Mouse (Mus musculus): ENCODE results near the gene Hgd. TPM values are rescaled to one million over a fixed set of nuclear protein-coding genes. Genes with fewer than 3 reads are reported as not detected.

The Hgd gene
- polyA plus RNA-seq, 1 experiment: 4.1 TPM

DNA sequence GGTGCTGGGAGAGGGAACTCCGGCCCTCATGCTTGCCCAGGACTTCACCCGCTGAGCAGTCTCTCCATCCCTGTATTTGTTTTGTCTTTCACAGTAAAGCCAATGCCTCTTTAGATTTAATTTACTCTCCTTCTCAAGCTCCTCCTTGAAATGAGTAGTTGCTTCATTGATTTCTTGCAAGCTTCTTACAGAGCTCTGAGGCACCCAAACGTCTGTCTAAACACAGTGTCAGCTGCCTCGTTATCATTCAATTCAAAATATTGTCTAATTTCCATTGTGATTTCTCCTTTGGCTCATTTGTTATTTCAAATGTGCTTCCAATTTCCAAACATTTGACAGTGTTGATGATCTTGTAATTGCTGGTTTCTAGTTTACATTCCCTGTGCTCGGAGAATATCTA is 33.6 kb upstream of the Hgd start:
- 88% methylated on average over 5 of the region's 5 CpGs for WGBS
- no peak overlapping the region for H3K27ac ChIP-seq (ENCODE audit: control insufficient read depth, insufficient read depth, low read depth, low read length, poor library complexity)
- no peak for TF ChIP-seq POLR2A (IDR thresholded peaks at IDR 0.05; ENCODE audit: borderline replicate concordance, control insufficient read depth, low read depth, low read length)
- no peak for TF ChIP-seq CTCF (IDR thresholded peaks at IDR 0.05; ENCODE audit: control insufficient read depth, insufficient read depth, low read length)

DNA sequence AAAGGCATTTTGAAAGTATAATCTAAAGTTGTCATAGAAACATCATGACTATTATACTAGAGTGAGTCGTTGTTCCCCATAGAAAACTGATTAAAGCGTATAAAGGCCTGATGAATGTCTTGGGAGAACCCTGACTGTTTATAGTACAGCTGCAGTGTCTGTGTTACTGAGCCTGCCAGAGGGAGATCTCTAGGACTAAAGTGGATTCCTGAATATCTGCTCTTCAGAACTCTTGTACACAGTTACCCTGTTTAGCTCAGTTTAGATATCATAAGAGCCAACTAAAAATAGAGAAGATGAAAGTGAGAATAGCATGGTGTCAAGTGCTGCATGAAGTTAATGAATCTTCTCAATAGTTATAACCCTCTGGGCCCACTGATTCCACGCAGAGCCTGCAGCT is 29.7 kb upstream of the Hgd start:
- 87% methylated on average over 3 of the region's 3 CpGs for WGBS
- no peaks in the 10 kb centered on the region for H3K4me1 ChIP-seq (ENCODE audit: control insufficient read depth, insufficient read depth, low read length)
- no peak for TF ChIP-seq CTCF (IDR thresholded peaks at IDR 0.05; ENCODE audit: control insufficient read depth, insufficient read depth, low read length)
- TF ChIP-seq POLR2A (IDR thresholded peaks at IDR 0.05; ENCODE audit: borderline replicate concordance, control insufficient read depth, low read depth, low read length): no peak
- H3K27ac ChIP-seq (ENCODE audit: control insufficient read depth, insufficient read depth, low read depth, low read length, poor library complexity): no peak overlapping the region
- no peak overlapping the region for H3K4me3 ChIP-seq (replicated peaks; ENCODE audit: control insufficient read depth, low read depth, low read length)

More for the DNA sequence above, 33.6 kb upstream of the Hgd start:
- Histone ChIP-seq H3K4me3 (replicated peaks; ENCODE audit: control insufficient read depth, low read depth, low read length) (no peak overlapping the region), H3K4me1 (ENCODE audit: control insufficient read depth, insufficient read depth, low read length) (no peaks in the 10 kb centered on the region)

DNA sequence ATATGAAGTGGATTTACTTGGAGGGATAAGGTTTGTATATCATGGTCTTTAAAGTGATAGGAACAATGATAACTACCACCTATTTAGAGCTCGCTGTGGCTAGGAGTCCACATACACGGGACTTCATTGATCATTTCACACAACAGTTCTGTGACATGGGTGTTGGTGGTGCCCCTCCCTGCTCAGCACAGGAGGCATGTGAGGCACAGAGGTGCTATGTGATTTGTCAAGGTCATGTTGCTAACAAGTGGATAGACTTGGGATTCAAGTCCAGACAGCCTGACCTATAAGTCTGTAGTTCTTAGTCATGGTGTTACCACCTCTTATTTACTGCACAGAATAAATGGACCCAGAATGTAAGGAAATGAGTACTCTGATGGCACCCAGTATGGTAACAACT is 29.0 kb upstream of the Hgd start:
- TF ChIP-seq CTCF (IDR thresholded peaks at IDR 0.05; ENCODE audit: control insufficient read depth, insufficient read depth, low read length): no peak
- no peak for TF ChIP-seq POLR2A (IDR thresholded peaks at IDR 0.05; ENCODE audit: borderline replicate concordance, control insufficient read depth, low read depth, low read length)
- Histone ChIP-seq H3K27ac (ENCODE audit: control insufficient read depth, insufficient read depth, low read depth, low read length, poor library complexity) (no peak overlapping the region), H3K4me1 (ENCODE audit: control insufficient read depth, insufficient read depth, low read length) (no peaks in the 10 kb centered on the region), H3K4me3 (replicated peaks; ENCODE audit: control insufficient read depth, low read depth, low read length) (no peak overlapping the region)
- WGBS: 91% methylated on average over 2 of the region's 2 CpGs

DNA sequence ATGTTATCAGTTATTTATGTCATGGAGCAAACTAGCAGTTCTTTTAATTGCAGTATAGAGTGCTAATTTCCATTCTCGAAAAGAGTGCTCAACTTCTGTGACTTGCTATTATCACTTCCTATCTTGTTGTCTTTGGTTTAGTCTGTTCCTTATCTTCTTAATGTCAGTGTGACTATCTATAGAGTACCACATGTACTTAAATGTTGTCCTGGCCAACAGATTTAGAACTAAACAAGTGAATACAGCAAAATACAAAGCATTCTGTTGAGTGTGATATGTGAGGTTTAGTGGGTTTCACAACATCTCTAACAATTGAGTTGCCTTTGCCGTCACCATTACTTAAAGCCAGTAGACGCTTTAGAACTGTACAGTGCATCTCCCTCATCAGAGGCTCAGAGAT is 27.1 kb upstream of the Hgd start:
- TF ChIP-seq POLR2A (IDR thresholded peaks at IDR 0.05; ENCODE audit: borderline replicate concordance, control insufficient read depth, low read depth, low read length): no peak
- no peak for TF ChIP-seq CTCF (IDR thresholded peaks at IDR 0.05; ENCODE audit: control insufficient read depth, insufficient read depth, low read length)
- H3K27ac ChIP-seq (ENCODE audit: control insufficient read depth, insufficient read depth, low read depth, low read length, poor library complexity): no peak overlapping the region
- no peaks in the 10 kb centered on the region for H3K4me1 ChIP-seq (ENCODE audit: control insufficient read depth, insufficient read depth, low read length)
- H3K4me3 ChIP-seq (replicated peaks; ENCODE audit: control insufficient read depth, low read depth, low read length): no peak overlapping the region
- 76% methylated on average over 3 of the region's 3 CpGs for WGBS

DNA sequence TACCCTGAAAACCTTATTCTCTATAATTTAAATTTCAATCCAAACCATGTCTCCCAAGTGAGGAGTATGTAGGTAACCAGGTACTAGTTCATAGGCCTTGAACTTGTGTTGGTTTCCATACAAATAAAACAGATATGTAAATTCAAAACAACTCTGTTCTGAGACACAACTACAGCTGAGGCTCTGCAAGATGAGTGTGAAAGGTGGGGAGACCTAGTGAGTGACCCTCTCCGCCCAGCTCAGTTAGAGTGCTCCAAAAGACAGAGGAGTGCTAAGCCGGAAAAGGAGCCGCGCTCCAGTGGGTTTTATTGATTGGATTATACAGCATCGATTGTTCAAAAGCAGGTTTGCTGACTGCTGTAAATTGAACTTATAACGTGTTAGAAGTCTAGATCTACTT is 17.5 kb upstream of the Hgd start:
- Histone ChIP-seq H3K4me3 (replicated peaks; ENCODE audit: control insufficient read depth, low read depth, low read length) (no peak overlapping the region), H3K4me1 (ENCODE audit: control insufficient read depth, insufficient read depth, low read length) (no peaks in the 10 kb centered on the region), H3K27ac (ENCODE audit: control insufficient read depth, insufficient read depth, low read depth, low read length, poor library complexity) (no peak overlapping the region)
- 88% methylated on average over 6 of the region's 6 CpGs for WGBS
- TF ChIP-seq POLR2A (IDR thresholded peaks at IDR 0.05; ENCODE audit: borderline replicate concordance, control insufficient read depth, low read depth, low read length) (no peak), CTCF (IDR thresholded peaks at IDR 0.05; ENCODE audit: control insufficient read depth, insufficient read depth, low read length) (no peak)

DNA sequence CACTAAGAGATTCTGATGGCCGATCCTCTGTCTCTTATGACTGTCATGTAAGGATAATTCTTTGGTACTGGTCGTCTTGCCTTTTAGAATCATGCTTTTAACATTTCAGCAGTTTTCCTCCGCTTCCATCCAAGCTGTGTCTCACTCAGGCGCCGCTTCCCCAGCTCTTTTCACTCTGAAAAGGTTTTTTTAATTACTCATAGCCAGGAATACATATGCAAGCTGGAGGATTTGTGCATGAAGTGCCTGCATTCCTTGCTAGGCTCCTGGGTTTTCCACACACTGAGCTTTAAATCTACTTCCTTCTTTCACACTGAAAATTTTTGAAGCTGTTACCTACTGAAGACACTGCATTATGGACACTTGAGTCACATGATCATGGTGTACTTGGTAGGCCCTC is 17.0 kb upstream of the Hgd start:
- WGBS: 91% methylated on average over 5 of the region's 5 CpGs
- Histone ChIP-seq H3K4me3 (replicated peaks; ENCODE audit: control insufficient read depth, low read depth, low read length) (no peak overlapping the region), H3K27ac (ENCODE audit: control insufficient read depth, insufficient read depth, low read depth, low read length, poor library complexity) (no peak overlapping the region), H3K4me1 (ENCODE audit: control insufficient read depth, insufficient read depth, low read length) (no peaks in the 10 kb centered on the region)
- no peak for TF ChIP-seq POLR2A (IDR thresholded peaks at IDR 0.05; ENCODE audit: borderline replicate concordance, control insufficient read depth, low read depth, low read length)
- TF ChIP-seq CTCF (IDR thresholded peaks at IDR 0.05; ENCODE audit: control insufficient read depth, insufficient read depth, low read length): no peak

DNA sequence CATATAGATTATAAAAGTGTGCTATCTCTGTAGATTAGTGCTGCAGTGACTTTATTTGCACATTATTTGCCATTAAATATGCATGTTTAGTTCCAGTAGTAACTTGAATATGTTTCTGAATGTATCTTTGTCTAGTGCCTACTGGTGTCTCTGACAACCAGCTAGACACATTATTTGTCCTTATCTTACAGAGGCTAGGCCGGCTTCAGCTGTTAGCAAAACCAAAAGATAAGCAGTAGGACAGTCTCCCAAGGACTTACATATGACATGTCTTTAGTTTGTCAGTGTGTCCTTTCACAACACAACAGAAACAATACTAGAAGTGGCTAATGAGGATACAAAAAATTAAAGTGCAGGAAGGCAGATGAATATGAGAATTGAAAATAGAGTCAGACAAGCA is 14.8 kb upstream of the Hgd start:
- H3K4me3 ChIP-seq (replicated peaks; ENCODE audit: control insufficient read depth, low read depth, low read length): no peak overlapping the region
- no peak for TF ChIP-seq POLR2A (IDR thresholded peaks at IDR 0.05; ENCODE audit: borderline replicate concordance, control insufficient read depth, low read depth, low read length)
- no peak for TF ChIP-seq CTCF (IDR thresholded peaks at IDR 0.05; ENCODE audit: control insufficient read depth, insufficient read depth, low read length)
- no peak overlapping the region for H3K27ac ChIP-seq (ENCODE audit: control insufficient read depth, insufficient read depth, low read depth, low read length, poor library complexity)
- WGBS: 59% methylated on average over 1 of the region's 1 CpGs
- H3K4me1 ChIP-seq (ENCODE audit: control insufficient read depth, insufficient read depth, low read length): no peaks in the 10 kb centered on the region

DNA sequence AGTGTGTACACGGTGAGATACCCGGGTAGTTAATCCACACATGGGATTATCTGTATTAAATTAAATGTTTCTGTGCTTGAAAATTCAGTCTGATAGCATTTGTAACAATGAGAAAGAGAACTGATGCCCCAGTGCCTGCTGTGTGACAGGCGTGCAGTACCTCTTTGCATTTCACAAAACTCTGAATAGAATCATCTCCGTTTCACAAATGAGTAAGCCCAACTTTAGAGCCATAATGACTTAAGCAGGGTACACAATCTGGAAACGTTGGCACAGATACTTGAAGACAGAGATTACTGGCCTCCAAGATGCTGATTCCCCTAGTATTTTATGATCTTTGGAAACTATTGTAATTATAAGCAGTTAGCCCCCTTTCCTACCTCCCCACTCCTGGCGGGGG is 13.8 kb upstream of the Hgd start:
- no peaks in the 10 kb centered on the region for H3K4me1 ChIP-seq (ENCODE audit: control insufficient read depth, insufficient read depth, low read length)
- WGBS: 85% methylated on average over 6 of the region's 6 CpGs
- no peak overlapping the region for H3K27ac ChIP-seq (ENCODE audit: control insufficient read depth, insufficient read depth, low read depth, low read length, poor library complexity)
- TF ChIP-seq POLR2A (IDR thresholded peaks at IDR 0.05; ENCODE audit: borderline replicate concordance, control insufficient read depth, low read depth, low read length) (no peak), CTCF (IDR thresholded peaks at IDR 0.05; ENCODE audit: control insufficient read depth, insufficient read depth, low read length) (no peak)
- no peak overlapping the region for H3K4me3 ChIP-seq (replicated peaks; ENCODE audit: control insufficient read depth, low read depth, low read length)

All from bone marrow, adult 2 months (tissue).